Mouse (Mus musculus): ENCODE measurements around the gene Ppih. TPM values are rescaled to one million over a fixed set of nuclear protein-coding genes. Genes with fewer than 3 reads are reported as not detected.

Ppih gene
- polyA plus RNA-seq, 1 experiment from 2014 or later, result 123 TPM

GRCm38 (mm10) chr4:119305418-119305817, 14.9 kb downstream of the Ppih start:
- no peaks in the 10 kb centered on the region for H3K9me3 ChIP-seq (replicated peaks)
- no peak overlapping the region for H3K4me3 ChIP-seq
- H3K27me3 ChIP-seq, result no peaks in the 10 kb centered on the region
- H3K4me1 ChIP-seq, result no peaks in the 10 kb centered on the region
- ATAC-seq, result no peak
- H3K27ac ChIP-seq, result no peak overlapping the region
- no peak overlapping the region for H3K4me2 ChIP-seq
- WGBS, result 82% methylated on average over 5 of the region's 5 CpGs
- H3K36me3 ChIP-seq (ENCODE audit: poor library complexity, severe bottlenecking), result peaks cover 40% of the 10 kb centered on the region
- H3K9ac ChIP-seq, result no peak overlapping the region

- 92% methylated on average over 8 of the region's 8 CpGs for WGBS
- no peaks in the 10 kb centered on the region for H3K4me1 ChIP-seq
- no peak overlapping the region for H3K4me3 ChIP-seq
- H3K9ac ChIP-seq, result no peak overlapping the region
- no peaks in the 10 kb centered on the region for H3K9me3 ChIP-seq (replicated peaks)
- H3K27me3 ChIP-seq, result no peaks in the 10 kb centered on the region
- H3K27ac ChIP-seq, result no peak overlapping the region
- no peak for ATAC-seq
- H3K36me3 ChIP-seq (ENCODE audit: poor library complexity, severe bottlenecking), result peaks cover 25% of the 10 kb centered on the region
- no peak overlapping the region for H3K4me2 ChIP-seq
Measured at GRCm38 (mm10) chr4:119303291-119303690, 17.1 kb downstream of the Ppih start.

- Histone ChIP-seq H3K4me3 (no peak overlapping the region), H3K4me1 (no peaks in the 10 kb centered on the region), H3K27me3 (no peaks in the 10 kb centered on the region), H3K36me3 (ENCODE audit: poor library complexity, severe bottlenecking) (peaks cover 10% of the 10 kb centered on the region), H3K27ac (no peak overlapping the region), H3K9ac (no peak overlapping the region), H3K4me2 (no peak overlapping the region), H3K9me3 (replicated peaks) (no peaks in the 10 kb centered on the region)
- 81% methylated on average over 3 of the region's 3 CpGs for WGBS
- no peak for ATAC-seq
Measured at GRCm38 (mm10) chr4:119301777-119302176, 18.6 kb downstream of the Ppih start.

GRCm38 (mm10) chr4:119300761-119301160, 19.6 kb downstream of the Ppih start:
- H3K9me3 ChIP-seq (replicated peaks), result no peaks in the 10 kb centered on the region
- H3K36me3 ChIP-seq (ENCODE audit: poor library complexity, severe bottlenecking), result peaks cover 7% of the 10 kb centered on the region
- H3K4me2 ChIP-seq, result no peak overlapping the region
- ATAC-seq, result no peak
- H3K4me1 ChIP-seq, result no peaks in the 10 kb centered on the region
- WGBS, result 93% methylated on average over 3 of the region's 3 CpGs
- no peak overlapping the region for H3K27ac ChIP-seq
- no peak overlapping the region for H3K4me3 ChIP-seq
- H3K9ac ChIP-seq, result no peak overlapping the region
- no peaks in the 10 kb centered on the region for H3K27me3 ChIP-seq

- no peak overlapping the region for H3K9ac ChIP-seq
- no peak overlapping the region for H3K27ac ChIP-seq
- no peaks in the 10 kb centered on the region for H3K9me3 ChIP-seq (replicated peaks)
- H3K36me3 ChIP-seq (ENCODE audit: poor library complexity, severe bottlenecking), result peaks cover 4% of the 10 kb centered on the region
- no peak overlapping the region for H3K4me2 ChIP-seq
- no peak for ATAC-seq
- no peak overlapping the region for H3K4me3 ChIP-seq
- H3K27me3 ChIP-seq, result no peaks in the 10 kb centered on the region
- WGBS, result 89% methylated on average over 2 of the region's 2 CpGs
- peaks cover 11% of the 10 kb centered on the region for H3K4me1 ChIP-seq
Measured at GRCm38 (mm10) chr4:119297361-119297760, 23.0 kb downstream of the Ppih start.

- Histone ChIP-seq H3K36me3 (ENCODE audit: poor library complexity, severe bottlenecking) (peaks cover 13% of the 10 kb centered on the region; the same call in 1 of the 2 replicates), H3K4me2 (peak overlapping the region; percentile 86)
- 9% methylated on average over 6 of the region's 6 CpGs for WGBS
Measured at GRCm38 (mm10) chr4:119295134-119295453, 25.3 kb downstream of the Ppih start.

GRCm38 (mm10) chr4:119294415-119295133, 25.8 kb downstream of the Ppih start, which contains the start of gene Ybx1:
Gene Ybx1, minus strand, starts transcription at chr4:119294604.
- Histone ChIP-seq H3K27me3 (no peaks in the 10 kb centered on the region), H3K27ac (peak within 1 kb of the TSS; percentile 93), H3K4me1 (peaks cover 38% of the 10 kb centered on the region), H3K9me3 (replicated peaks) (no peaks in the 10 kb centered on the region), H3K9ac (peak within 1 kb of the TSS; percentile 94), H3K4me2 (peak within 1 kb of the TSS; percentile 86), H3K4me3 (peak within 1 kb of the TSS; percentile 96), H3K36me3 (ENCODE audit: poor library complexity, severe bottlenecking) (peaks cover 13% of the 10 kb centered on the region; the same call in 1 of the 2 replicates)
- WGBS, result 0% methylated on average over 41 of the region's 61 CpGs
- peak; percentile 99 for ATAC-seq

More at GRCm38 (mm10) chr4:119295134-119295453, 25.3 kb downstream of the Ppih start:
- H3K27me3 ChIP-seq, result no peaks in the 10 kb centered on the region
- no peak for ATAC-seq
- H3K4me3 ChIP-seq, result peak overlapping the region; percentile 96
- H3K9me3 ChIP-seq (replicated peaks), result no peaks in the 10 kb centered on the region
- peak overlapping the region; percentile 87 for H3K9ac ChIP-seq
- H3K4me1 ChIP-seq, result peaks cover 33% of the 10 kb centered on the region
- peak overlapping the region; percentile 93 for H3K27ac ChIP-seq

GRCm38 (mm10) chr4:119293574-119294258, 26.6 kb downstream of the Ppih start:
- peak; percentile 25 for ATAC-seq
- Histone ChIP-seq H3K27me3 (no peaks in the 10 kb centered on the region), H3K9ac (peak overlapping the region; percentile 94), H3K4me2 (peak overlapping the region; percentile 86), H3K4me3 (peak overlapping the region; percentile 96), H3K9me3 (replicated peaks) (no peaks in the 10 kb centered on the region), H3K36me3 (ENCODE audit: poor library complexity, severe bottlenecking) (peaks cover 17% of the 10 kb centered on the region), H3K4me1 (peaks cover 41% of the 10 kb centered on the region), H3K27ac (peak overlapping the region; percentile 86)
- WGBS, result 0% methylated on average over 42 of the region's 80 CpGs

GRCm38 (mm10) chr4:119292771-119293573, 27.4 kb downstream of the Ppih start:
- peak overlapping the region; percentile 86 for H3K4me2 ChIP-seq
- ATAC-seq, result 0 out of 2 replicates have a peak, but pooled peaks have one; percentile 25
- H3K27ac ChIP-seq, result peak overlapping the region; percentile 86
- no peaks in the 10 kb centered on the region for H3K27me3 ChIP-seq
- peak overlapping the region; percentile 94 for H3K9ac ChIP-seq
- H3K9me3 ChIP-seq (replicated peaks), result no peaks in the 10 kb centered on the region
- H3K36me3 ChIP-seq (ENCODE audit: poor library complexity, severe bottlenecking), result peaks cover 23% of the 10 kb centered on the region
- H3K4me3 ChIP-seq, result peak overlapping the region; percentile 96
- peaks cover 41% of the 10 kb centered on the region for H3K4me1 ChIP-seq
- under 1% methylated on average over 24 of the region's 24 CpGs for WGBS

GRCm38 (mm10) chr4:119291921-119292320, 28.4 kb downstream of the Ppih start:
- Histone ChIP-seq H3K9me3 (replicated peaks) (no peaks in the 10 kb centered on the region), H3K4me2 (peak overlapping the region; percentile 86), H3K4me3 (peak overlapping the region; percentile 96), H3K27me3 (no peaks in the 10 kb centered on the region), H3K9ac (peak overlapping the region; percentile 94), H3K4me1 (peaks cover 43% of the 10 kb centered on the region), H3K27ac (no peak overlapping the region), H3K36me3 (ENCODE audit: poor library complexity, severe bottlenecking) (peaks cover 29% of the 10 kb centered on the region)
- ATAC-seq, result no peak
- WGBS, result 63% methylated on average over 1 of the region's 1 CpGs

GRCm38 (mm10) chr4:119285336-119285735, 35.0 kb downstream of the Ppih start:
- 84% methylated on average over 2 of the region's 2 CpGs for WGBS
- Histone ChIP-seq H3K36me3 (ENCODE audit: poor library complexity, severe bottlenecking) (peaks cover 69% of the 10 kb centered on the region), H3K4me1 (peaks cover 18% of the 10 kb centered on the region; the same call in 1 of the 2 replicates), H3K27me3 (no peaks in the 10 kb centered on the region), H3K9ac (no peak overlapping the region), H3K9me3 (replicated peaks) (no peaks in the 10 kb centered on the region), H3K27ac (no peak overlapping the region), H3K4me3 (no peak overlapping the region), H3K4me2 (no peak overlapping the region)
- no peak for ATAC-seq

- Histone ChIP-seq H3K36me3 (ENCODE audit: poor library complexity, severe bottlenecking) (peaks cover 72% of the 10 kb centered on the region), H3K27ac (no peak overlapping the region), H3K4me3 (no peak overlapping the region), H3K27me3 (no peaks in the 10 kb centered on the region), H3K4me2 (no peak overlapping the region), H3K9ac (no peak overlapping the region), H3K4me1 (peaks cover 13% of the 10 kb centered on the region; the same call in 1 of the 2 replicates), H3K9me3 (replicated peaks) (no peaks in the 10 kb centered on the region)
- WGBS, result 84% methylated on average over 1 of the region's 1 CpGs
- ATAC-seq, result no peak
Measured at GRCm38 (mm10) chr4:119284861-119285260, 35.5 kb downstream of the Ppih start.
